Mouse (Mus musculus) liver (tissue): ENCODE measurements around the gene Prps2.
A peak's percentile ranks its signal among the peaks of the same experiment; 100 is the strongest.
"Not testable (repeated sequence)": the region's sequence is repeated elsewhere in the genome, so short reads cannot be mapped to it uniquely, and the experiment has no call there.

Experiments used
- DNase-seq: peaks from one replicate; pipeline ENCODE4 v3.0.0-alpha.2; 2020; ENCODE audit warnings: mixed read lengths

The Prps2 gene

DNA sequence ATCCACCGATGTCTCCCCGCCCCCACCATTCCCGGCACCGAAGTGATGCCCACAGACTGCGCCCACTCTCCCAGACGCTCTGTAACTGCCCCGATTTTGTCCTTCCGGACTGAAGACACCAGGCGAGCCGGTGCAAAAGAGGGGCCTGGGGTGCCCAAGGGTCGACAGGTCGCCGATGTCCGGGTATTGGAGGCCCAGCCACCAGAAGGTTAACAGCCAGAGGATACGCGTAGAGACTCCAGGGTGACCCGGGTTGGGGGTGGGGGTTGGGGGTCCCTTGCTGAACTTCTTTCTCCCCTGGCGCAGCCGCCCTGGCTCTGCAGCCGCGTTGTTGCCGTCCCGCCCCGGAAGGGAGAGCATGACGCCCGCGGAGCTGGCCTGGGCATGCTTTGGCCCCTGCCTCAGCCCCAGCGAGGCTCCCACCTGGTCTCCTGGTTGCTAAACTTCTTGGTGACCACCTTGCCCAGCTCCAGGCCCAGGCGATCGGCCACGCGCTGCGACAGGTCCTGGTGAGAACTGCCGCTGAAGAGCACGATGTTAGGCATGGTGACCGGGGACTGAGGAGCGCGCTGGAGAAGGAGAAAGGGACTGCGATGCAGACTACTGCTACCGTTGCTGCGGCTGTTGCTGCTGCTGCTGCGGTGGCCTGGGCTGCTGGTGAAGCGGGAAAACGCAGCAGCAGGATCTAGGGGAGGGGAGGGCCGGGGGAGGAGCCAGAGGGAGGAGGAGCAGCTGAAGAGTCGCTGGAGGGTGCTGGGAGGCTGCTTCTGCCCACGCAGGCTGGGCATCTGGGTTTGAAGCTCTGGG, at the start of gene Prps2:
Prps2 (minus strand) TSS at position 703 of the 807 bp plus-strand sequence.
- peak; percentile 72 for DNase-seq

DNA sequence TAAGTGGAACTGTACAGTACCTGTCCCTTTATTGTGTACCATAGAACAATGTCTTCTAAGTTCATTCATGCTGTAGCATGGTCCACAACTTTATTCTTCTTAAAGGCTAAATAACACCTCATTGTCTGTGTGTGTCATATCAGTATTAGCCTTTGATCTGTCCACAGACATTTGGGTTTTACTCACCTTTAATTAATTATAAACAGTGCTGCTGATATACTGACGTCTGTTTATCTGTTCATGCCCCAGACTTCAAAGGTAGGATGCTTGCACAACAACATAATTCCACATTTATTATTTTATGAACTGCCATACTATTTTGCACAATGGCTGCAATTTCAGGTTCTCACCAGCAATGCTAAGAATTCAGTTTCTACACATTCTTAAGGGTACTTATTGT, 35.1 kb upstream of the Prps2 start:
- no peak for DNase-seq

DNA sequence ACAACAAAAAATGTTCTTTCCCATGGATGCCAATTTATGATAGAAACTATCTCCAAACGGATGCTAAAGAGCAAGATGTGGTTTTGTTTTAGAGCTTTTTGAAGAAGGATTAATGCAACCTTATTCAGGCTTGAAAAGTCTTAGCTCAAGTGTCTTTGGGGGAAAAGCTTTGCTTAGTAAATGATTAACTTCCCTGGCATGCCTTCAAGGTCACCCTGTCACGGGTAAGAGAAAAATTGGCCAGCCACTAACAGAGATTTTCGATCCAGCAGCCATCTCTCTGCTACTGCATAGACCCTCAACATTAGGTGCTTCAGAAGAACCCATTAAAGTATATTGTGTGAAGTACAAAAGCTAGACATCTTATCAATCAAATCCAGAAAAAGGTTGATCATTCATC, 12.4 kb upstream of the Prps2 start:
- no peak for DNase-seq

DNA sequence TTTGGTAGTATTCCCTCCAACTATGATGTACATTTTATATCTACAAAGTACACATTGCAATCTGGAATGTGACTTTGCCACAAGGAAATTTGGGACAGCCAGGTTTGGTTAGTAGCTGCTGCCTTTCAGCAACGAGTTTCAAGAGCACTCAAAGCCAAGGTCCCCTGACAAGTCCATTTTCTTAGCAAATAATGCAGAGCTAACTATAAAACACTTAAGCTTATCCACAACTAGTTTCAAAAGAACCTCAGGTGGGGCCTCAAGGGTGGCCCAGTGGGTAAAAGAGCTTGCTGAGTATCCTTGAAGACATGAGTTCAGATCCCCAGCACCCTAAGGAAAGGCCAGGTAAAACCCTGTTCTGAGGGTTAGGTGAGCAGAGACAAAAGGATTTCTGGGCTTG, 4.1 kb upstream of the Prps2 start:
- DNase-seq = no peak

DNA sequence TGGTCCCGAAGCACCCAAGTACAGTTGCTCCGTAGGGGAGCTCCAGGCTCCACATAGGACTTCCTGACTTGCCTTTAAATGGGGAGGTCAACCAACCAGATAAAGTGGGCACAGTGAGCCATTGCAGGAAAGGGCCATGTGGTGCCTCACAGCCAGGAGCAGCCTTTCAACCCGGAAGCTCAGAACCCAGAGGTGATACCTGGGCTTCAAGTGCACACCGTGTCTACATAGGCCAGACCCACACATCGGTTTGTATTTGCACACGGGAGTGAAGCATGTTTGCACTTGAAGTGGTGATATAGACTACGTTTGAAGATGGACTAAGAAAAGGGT, 271 bp upstream of the Prps2 start:
- no peak for DNase-seq

DNA sequence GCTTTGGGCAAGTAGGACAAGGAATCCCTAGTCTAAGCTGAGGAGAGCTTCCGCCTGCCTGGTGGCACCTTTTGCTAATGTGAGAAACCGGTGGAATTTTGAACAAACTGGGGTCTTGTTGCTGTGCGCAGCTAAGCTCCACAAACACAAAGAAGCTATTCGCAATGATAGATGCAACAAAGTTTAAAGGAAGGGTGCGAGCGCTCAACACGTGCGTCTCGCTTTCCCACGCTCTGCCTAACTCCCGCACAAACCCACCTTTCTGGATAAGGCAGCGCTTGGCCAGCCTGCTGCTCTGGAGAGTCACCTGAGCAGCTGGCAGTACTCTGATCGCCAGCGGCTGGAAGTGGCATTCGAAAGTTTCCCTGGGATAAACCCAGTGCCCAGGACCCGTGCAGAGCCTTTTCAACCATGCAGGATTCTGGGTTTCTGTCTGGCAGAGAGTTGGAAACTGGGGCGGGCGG, 934 bp downstream of the Prps2 start:
- DNase-seq = peak; percentile 5

DNA sequence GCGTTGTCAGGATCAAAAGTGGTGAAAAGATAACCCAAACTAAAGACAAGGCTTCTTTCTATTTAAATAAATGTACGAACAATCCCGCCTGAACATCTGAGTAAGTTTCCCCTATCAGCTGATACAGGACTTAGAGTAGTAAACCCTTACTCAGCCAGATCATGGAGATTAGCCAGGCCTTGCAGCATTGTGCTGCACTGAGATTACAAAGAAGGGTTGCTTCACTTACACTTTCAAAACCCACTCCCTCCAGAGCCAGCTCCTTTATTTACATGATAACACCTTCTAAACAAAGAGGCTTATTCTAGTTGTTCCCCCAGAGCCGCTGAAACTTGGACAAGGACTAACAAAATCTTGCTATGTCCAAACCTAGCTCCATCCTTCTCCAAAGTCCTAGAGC, 2.5 kb downstream of the Prps2 start:
- DNase-seq = no peak

DNA sequence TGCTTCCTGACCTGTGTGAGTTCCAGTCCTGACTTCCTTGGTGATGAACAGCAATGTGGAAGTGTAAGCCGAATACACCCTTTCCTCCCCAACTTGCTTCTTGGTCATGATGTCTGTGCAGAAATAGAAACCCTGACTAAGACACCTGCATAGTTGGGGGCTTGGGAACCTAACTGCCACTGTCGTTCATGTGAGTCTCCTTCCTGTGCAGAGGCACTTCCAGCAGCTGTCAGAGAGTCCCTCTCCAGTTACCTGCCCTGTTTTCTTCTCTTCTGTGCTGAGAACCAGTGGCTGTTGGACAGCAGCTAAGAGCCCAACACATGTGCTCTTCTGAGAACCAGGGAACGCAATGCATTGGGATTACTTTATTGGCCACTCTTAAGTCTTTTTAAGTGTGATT, 21.3 kb downstream of the Prps2 start:
- DNase-seq = not testable (repeated sequence)

DNA sequence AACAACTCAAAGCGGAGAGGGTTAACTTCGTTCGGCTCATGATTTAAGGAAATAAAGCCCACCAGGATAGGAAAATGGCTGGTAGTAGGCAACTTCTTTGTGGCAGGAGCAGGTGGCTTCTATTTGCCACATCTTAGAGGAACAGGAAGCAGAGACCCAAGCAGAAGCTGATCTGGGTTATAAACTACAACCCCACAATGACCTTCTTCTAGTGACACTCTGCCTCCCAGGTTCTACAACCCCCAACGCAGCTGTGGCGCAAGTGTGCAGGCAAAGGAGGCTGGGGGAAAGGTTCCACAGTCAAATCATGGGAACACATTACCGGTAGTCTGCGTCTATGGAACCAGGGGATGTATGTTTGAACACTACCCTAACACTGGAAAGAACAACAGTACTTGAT, 22.8 kb downstream of the Prps2 start:
- no peak for DNase-seq

DNA sequence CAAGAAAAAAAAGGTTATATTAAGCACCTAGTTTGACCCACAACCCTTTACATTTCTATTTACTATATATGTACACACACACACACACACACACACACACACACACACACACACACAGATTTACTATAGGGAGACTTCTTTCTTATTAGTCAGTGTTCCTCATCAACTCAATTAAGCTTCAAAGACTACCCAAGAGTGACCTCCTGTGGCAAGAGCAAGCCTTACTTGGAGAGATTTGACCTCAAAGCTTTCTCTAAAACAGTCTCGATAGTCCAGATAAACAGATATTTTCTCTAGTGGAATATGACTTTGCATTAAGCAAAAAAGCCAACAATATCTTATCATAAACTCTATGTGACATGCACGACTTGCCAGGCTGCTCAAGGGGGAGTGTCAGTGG, 25.1 kb downstream of the Prps2 start:
- no peak for DNase-seq

DNA sequence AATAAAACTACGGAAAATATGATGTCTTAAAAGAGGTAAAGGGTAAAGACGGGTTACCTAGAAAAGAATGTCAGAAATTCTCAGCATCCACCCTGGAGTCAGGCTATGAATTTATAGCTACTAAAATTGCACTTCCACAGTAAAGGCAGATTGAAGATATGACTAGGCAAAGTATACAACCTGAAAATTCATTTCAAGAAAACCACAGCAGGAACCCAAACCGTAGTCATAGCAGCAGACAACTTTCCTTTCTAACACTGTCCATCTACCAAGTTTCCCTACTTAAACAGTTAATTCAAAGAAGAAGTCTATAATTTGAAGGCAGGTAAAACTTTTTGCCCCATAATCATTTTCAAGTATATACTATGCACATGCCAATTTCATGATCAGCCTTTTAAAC, 26.6 kb downstream of the Prps2 start:
- no peak for DNase-seq

DNA sequence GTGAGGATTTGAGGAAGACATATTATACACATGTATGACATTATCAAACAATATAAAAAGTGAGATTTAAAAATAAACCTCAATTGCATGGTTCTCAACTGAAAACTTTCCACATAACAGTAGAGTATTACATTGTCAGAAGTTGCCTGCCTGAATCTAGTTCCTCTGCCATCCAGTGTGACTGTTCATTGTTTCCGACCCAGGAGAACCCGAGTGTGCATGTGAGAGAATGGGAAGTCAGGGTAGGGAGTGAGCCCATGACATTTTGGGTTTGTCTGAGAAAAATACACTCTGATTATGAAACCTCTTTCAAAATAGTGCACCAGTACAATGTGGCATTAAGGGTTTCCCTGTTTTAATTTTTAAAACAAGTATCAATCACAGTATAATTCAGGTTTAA, 28.9 kb downstream of the Prps2 start:
- no peak for DNase-seq

DNA sequence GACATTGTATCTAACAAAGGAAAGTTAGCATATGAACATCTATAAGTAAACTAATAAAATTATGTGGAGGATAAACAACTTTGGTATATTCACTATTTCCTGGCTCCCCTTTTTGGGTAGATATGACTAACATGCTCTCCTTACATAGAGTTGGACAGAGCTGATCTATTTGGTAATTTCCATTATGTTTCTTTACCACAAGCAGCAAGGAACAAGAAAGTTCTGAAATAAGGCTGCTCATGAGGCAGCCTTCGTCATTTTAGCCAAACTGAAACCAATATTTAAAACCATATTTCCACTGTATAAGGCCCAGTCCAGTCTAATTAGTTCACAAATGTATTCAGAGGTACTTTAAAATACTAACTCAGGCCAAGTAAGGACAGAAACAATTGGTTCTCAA, 36.1 kb downstream of the Prps2 start:
- DNase-seq = no peak

DNA sequence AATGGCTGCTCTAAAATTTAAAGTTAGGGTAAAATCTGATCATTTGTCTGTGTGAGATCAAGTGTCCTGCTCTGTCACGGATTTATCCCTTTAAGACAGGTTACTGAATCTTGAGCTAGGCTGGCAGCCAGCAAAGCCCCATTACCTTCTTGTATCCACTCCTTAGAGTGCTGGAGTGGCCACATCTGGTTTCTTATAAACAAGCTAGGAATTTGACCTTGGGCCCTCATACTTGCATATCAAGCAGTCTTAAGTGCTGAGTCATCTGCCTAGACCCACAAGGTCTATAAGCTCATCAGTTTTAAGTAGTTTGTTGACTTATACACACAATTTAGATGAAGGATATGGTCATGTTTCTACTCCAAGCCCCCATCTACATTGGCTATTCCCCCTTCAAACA, 38.2 kb downstream of the Prps2 start:
- DNase-seq = no peak

DNA sequence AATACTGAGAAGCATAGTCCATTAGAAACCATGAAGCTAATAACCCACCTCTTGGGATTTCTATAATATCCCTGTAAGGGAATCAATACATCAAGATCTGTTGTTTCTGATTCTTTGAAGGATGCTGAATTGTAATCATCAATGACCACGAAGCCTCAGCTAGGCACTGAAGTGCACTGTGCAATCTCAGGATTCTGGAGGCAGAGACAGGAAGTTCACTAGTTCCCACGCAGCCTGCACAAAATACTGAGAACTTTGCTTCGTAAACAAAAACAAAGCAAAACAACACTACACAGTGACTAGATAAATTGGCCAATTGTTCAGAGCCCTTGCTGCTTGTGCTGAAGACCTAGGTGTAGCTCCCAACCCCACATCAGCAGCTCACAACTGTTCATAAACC, 40.7 kb downstream of the Prps2 start:
- no peak for DNase-seq

DNA sequence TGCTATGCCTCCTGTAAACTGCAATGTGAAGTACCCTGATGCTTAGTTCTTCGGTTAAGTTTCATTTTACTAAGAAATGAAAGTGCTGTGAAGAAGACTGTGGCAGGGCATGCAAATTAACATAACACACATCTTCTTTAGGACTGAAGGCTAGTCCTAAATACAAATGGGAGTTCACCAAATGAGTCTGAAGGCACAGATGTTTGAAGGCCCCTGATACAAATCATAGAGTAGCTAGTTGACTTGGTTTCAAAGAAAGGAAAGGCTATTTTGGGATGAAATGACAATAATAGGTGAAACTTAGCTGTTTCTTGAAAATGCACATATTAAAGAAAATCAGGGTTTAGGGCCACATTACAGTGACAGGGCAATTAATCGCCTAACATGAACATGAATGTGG, 42.4 kb downstream of the Prps2 start:
- DNase-seq = no peak

DNA sequence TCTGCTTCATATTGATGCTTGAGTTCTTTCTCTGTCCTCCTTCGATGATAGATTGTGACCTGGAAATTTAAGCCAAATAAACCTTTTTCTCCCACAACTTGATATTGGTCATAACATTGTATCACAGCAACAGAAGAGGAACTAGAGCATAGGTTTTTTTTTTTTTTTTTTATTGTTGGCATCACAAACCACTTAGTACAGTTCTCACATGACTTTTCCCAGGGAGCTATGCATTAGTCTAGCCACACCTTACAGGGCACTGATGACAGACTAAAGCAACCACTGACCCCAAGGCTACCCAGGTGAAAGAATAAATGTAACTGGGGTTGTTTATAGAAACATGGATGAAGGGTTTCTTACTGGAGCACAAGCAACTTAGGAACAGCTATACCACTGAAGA, 44.6 kb downstream of the Prps2 start:
- no peak for DNase-seq

DNA sequence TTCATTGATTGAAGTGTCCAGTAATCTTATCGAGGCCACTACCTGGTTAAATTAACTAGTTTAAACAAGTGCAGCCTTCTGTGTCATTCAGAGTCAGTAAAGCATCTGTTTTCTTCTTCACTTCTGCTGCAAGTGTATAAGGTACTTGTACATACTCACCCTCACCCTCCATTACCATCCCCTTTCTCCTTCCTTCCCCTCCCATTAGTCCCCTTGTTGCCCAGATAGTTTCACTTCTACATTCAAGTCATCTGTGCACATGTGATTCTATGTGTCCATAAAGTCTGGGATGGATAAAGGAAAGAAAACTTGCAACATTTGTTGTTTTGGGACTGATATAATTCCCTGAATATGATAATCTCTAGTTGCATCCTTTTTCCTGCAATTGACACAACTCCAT, 48.0 kb downstream of the Prps2 start:
- DNase-seq = no peak

DNA sequence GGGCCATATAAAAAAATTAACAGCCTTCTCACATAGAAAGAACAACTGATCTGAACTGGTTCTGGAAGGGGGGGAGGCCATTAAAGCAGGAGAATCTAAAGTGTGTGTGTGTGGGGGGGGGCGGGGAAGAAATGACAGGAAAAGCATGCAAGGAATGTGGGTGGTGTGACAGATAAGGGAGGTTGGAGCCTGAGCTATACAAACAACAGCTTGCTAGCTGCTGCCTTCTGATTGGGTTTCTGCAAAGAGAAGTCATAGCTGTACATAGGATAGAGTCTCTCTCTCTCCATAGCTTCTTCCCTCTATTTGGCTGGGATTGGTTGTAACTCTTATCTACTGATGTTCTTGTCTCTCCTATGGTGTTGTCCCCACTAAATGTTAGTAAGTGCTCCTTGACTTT, 49.9 kb downstream of the Prps2 start:
- no peak for DNase-seq

DNA sequence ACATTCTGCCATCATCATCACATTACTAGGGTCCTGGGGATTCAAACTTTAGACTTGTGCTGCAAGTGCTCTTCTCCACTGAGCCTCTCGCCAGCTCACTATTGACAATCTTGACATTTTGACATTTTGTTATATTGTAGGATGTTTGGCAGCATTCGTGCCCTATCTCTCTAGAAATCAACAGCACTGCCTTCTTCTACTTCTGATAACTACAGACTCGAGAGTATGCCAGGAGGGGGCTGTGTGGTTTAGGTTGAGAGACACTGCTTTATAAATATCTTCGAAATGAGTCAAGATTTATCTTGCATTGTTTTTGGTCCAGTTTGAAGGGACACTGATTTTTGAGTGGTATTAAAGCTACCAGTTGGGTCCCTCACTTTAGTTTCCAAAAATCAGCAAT, 51.6 kb downstream of the Prps2 start:
- no peak for DNase-seq

DNA sequence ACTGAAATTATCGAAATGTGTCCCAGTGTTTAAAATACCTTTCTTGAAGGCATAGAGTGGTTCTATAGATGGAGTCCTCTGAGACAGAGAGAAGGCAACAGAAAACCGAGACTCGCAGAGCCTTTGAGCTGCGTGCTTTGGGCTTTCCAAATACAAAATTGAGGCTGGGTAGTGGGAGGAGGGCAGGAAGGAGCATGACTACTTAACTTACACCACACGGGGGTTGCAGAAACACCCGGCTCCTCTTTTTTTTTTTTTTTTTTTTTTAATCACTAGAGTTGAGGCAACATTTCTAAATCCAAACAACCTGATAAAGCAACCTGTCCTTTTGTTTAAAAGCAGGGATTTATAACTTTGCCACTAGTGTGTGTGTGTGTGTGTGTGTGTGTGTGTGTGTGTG, 52.1 kb downstream of the Prps2 start, which contains the start of gene Tlr7:
Tlr7 (minus strand) TSS at position 160 of the 400 bp plus-strand sequence.
- no peak for DNase-seq

DNA sequence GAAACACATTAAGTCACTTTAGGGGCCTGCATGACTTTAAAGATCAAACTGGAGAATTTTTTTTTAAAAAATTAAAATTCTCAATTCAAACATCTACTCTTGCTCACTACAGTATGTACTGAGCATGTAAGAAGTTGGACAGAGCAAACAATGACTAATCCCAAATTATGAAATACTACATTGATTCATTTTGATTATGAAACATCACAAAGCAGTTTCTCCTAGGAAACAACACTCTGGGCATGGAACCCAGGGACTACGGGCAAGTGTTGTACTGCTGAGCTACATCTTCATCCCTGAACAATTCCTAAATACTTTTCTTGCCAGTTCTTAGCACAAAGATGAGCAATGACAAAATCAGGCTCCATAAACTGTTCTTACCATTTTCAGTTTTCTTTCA, 52.9 kb downstream of the Prps2 start:
- no peak for DNase-seq

DNA sequence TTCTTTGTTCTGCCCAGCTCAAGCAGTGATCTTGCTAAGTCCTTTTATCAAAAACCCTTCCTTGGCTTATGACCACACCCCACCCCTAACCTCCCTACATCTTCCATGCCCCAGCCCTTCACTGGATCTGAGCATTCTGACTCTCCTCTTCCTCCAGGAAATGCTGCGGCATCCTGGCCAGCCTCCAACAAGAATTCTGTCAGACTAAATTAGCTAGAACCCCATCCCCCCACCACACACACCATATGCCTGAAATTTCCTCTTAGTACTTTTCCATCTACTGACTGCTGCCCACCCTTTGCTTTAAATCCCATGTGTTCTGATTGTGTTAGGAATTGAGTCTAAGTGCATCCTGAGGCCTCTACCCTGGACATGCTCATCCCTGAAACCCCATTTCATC, 53.5 kb downstream of the Prps2 start:
- peak; percentile 4 for DNase-seq

DNA sequence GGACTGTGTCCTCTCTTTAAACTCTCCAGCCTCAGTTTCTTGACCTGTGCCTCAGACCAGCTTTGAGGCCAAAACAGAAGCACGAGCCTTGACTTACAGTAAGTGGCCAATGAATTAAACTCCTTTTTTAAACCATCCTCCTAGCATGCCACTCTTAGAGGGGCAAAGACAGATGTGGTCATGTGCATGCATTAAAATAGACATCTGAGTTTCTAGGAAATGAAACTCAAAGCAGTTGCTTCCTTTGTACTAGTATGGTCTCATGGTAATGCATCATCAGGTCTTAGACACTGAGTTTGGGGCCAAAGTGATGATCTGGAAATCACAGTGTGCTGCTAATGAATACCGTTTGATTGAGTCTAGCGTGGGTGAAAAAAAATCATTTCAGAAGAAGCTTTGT, 54.0 kb downstream of the Prps2 start:
- DNase-seq = no peak

DNA sequence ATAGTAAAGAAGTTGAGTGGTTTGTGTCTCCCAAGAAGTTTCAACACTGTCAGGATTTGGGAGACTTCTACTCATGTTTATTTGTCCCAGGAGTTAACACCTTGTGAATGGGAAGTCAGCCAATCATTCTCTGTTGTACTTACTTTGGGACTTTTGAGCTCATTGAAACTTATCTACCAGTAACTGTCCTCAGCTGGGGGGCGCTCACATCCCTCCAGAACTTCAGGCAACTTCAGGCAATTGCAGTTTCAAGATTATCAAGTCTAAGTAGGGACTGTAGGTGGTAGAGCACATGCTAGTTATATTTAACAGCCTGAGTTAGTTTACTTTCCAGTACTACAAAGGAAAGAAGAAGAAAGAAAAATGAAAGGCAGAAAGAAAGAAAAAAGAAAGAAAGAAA, 58.8 kb downstream of the Prps2 start:
- DNase-seq = no peak
